Mouse (Mus musculus) liver, postnatal 0 days (tissue): ENCODE measurements around the gene Wbp1l. TPM values are rescaled to one million over a fixed set of nuclear protein-coding genes. Genes with fewer than 3 reads are reported as not detected.

ENCODE experiments used
- ATAC-seq: fragments of 200-750 bp; cut with Nextera tagmentation; 2 replicates; pipeline ENCODE4 v1.8.0; 2017; ENCODE audit warnings: mild to moderate bottlenecking, moderate library complexity
- DNase-seq: peaks from one replicate; pipeline ENCODE4 v3.0.0-alpha.2; 2016
- H3K27ac ChIP-seq: fragments of 300-500 bp; sonication (generic); 2 replicates; pipeline ENCODE4 v1.5.1; 2014; ENCODE audit warnings: antibody characterized with exemption, moderate library complexity, mild to moderate bottlenecking, low read depth
- H3K27me3 ChIP-seq: fragments of 300-500 bp; sonication (generic); 2 replicates; pipeline ENCODE4 v1.6.1; 2014; ENCODE audit warnings: low read length, control low read depth, mixed read lengths; ENCODE audit not compliant: insufficient read depth
- H3K36me3 ChIP-seq: fragments of 300-500 bp; sonication (generic); replicated peaks from 2 replicates; pipeline ENCODE4 v1.6.1; 2014; ENCODE audit warnings: mild to moderate bottlenecking, control low read depth, low read length, moderate library complexity, mixed read lengths; ENCODE audit not compliant: insufficient read depth
- H3K4me1 ChIP-seq: fragments of 300-500 bp; sonication (generic); 2 replicates; pipeline ENCODE4 v1.6.1; 2014; ENCODE audit warnings: antibody characterized with exemption, mild to moderate bottlenecking, control low read depth; ENCODE audit not compliant: insufficient read depth
- H3K4me2 ChIP-seq: fragments of 300-500 bp; sonication (generic); 2 replicates; pipeline ENCODE4 v1.6.1; 2014; ENCODE audit warnings: low read depth, mild to moderate bottlenecking, low read length, moderate library complexity, mixed read lengths
- H3K4me3 ChIP-seq: fragments of 300-500 bp; sonication (generic); 2 replicates; pipeline ENCODE4 v1.5.1; 2014; ENCODE audit warnings: low read depth, low read length
- H3K9ac ChIP-seq: fragments of 300-500 bp; sonication (generic); replicated peaks from 2 replicates; pipeline ENCODE4 v1.6.1; 2014; ENCODE audit warnings: mild to moderate bottlenecking, moderate library complexity
- H3K9me3 ChIP-seq: fragments of 300-500 bp; sonication (generic); 2 replicates; pipeline ENCODE4 v1.6.1; 2016; ENCODE audit warnings: mild to moderate bottlenecking, control low read depth, low read length, mixed read lengths
- CTCF ChIP-seq: sonication (generic); IDR thresholded peaks from 2 replicates; pipeline ENCODE4 v1.5.1; 2016; ENCODE audit warnings: antibody characterized with exemption, low read depth
- EP300 ChIP-seq: IDR thresholded peaks from 2 replicates; pipeline ENCODE4 v1.6.1; 2016; ENCODE audit warnings: antibody characterized with exemption, low read depth, mild to moderate bottlenecking
- WGBS: fragments of 180-500 bp; shearing (Covaris S2); extraction: QIAGEN DNeasy Blood & Tissue Kit; methylation state at CpG from one replicate; pipeline ENCODE4 v1.1.7; 2014; ENCODE audit not compliant: insufficient replicate concordance; 5-methylcytosine and 5-hydroxymethylcytosine counted together
- polyA plus RNA-seq: library from polyadenylated mRNA; unstranded; fragments of >200 nt; fragmentation: Nextera tagmentation; extraction: Ambion mirVana; gene quantifications from 2 replicates; pipeline ENCODE4 v1.2.1, GENCODE M21; 2015

Gene Wbp1l
- polyA plus RNA-seq, 1 experiment from 2014 or later, result 48.8 TPM

DNA sequence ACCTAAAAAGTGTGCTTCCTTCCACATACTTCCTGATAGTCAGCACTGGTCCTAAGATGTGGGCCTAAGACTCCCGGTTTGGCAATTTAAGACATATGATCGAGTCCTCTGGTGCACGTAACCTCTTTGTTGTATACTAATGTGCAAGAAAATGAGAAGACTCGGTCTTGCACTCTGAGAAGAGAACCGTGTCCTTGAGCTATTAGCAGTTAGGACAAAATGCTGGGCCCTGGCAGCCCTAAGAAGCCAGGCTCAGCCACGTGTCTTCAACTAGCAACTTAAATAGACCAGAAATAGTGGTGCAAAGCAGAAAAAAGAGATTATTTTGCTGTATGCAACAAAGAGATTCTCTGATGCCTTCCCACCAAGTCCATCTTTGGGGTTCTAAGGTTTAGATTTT, 63.9 kb downstream of the Wbp1l start:
- no peak overlapping the region for H3K4me3 ChIP-seq
- ATAC-seq (no peak), DNase-seq (no peak)
- H3K27ac ChIP-seq, result peak overlapping the region; percentile 35; the same call in 1 of the 2 replicates
- TF ChIP-seq EP300, result no peak
- TF ChIP-seq CTCF, result no peak
- H3K9ac ChIP-seq, result no peak overlapping the region
- no peaks in the 10 kb centered on the region for H3K9me3 ChIP-seq
- H3K4me1 ChIP-seq, result peaks cover 14% of the 10 kb centered on the region
- H3K36me3 ChIP-seq, result no peaks in the 10 kb centered on the region
- 70% methylated on average over 6 of the region's 6 CpGs for whole genome bisulfite sequencing
- H3K4me2 ChIP-seq, result no peak overlapping the region
- H3K27me3 ChIP-seq, result no peaks in the 10 kb centered on the region

- Histone ChIP-seq H3K4me1 (peaks cover 16% of the 10 kb centered on the region), H3K36me3 (no peaks in the 10 kb centered on the region), H3K9me3 (no peaks in the 10 kb centered on the region), H3K27ac (no peak overlapping the region), H3K4me2 (no peak overlapping the region), H3K4me3 (no peak overlapping the region), H3K9ac (no peak overlapping the region), H3K27me3 (no peaks in the 10 kb centered on the region)
- no peak for ATAC-seq
- WGBS, result 64% methylated on average over 7 of the region's 7 CpGs
- no peak for DNase-seq
- TF ChIP-seq CTCF, result no peak
- no peak for TF ChIP-seq EP300
Observed at GRCm38 (mm10) chr19:46665474-46665873, 66.6 kb downstream of the Wbp1l start.

DNA sequence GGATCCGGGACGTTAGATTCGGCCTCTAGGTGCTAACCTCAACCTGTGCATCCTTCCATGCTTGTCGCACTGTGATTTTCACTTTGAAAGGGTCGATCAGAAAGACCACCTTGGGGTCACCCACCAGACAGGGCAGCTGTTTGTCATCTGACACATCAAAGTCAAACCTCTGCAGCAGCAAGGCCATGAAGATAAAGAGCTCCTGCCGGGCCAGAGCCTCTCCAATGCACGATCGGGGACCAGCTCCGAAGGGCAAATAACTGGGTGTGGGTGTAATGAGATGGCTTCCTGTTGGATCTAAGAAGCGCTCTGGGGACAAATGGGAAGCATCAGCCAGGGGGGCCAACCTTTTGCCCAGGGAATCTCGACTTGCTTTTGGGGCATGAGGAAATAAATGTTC, 68.4 kb downstream of the Wbp1l start:
- Histone ChIP-seq H3K36me3 (no peaks in the 10 kb centered on the region), H3K4me1 (peaks cover 21% of the 10 kb centered on the region; the same call in 1 of the 2 replicates), H3K9ac (peak overlapping the region; percentile 18), H3K9me3 (no peaks in the 10 kb centered on the region), H3K4me2 (peak overlapping the region; percentile 36), H3K27me3 (no peaks in the 10 kb centered on the region), H3K4me3 (no peak overlapping the region), H3K27ac (peak overlapping the region; percentile 84)
- 45% methylated on average over 11 of the region's 11 CpGs for WGBS
- no peak for ATAC-seq
- DNase-seq, result no peak
- TF ChIP-seq CTCF, result no peak
- TF ChIP-seq EP300, result no peak

DNA sequence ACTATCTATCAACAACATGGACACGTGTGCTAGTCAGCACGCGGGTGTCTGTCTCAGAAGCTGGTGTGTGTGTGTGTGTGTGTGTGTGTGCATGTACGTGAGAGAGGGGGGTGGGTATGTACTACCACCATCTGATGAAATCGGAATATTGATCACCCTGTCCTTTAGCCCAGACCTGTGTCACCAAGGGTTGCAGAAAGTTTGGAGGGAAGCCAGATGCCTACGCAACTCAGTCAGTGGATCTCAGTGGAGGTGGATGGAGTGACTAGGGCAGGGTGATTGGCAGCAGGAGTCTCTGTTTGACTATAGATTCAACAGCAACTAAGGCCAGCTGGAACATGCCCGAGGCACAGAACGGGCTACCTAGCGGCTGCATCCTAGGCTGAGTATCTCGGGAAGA, 69.4 kb downstream of the Wbp1l start:
- H3K9me3 ChIP-seq, result no peaks in the 10 kb centered on the region
- ATAC-seq (peak; percentile 90), DNase-seq (peak; percentile 87)
- 65% methylated on average over 10 of the region's 10 CpGs for WGBS
- no peaks in the 10 kb centered on the region for H3K27me3 ChIP-seq
- H3K9ac ChIP-seq, result peak overlapping the region; percentile 42
- no peak for TF ChIP-seq CTCF
- peak; percentile 87 for TF ChIP-seq EP300
- peak overlapping the region; percentile 89 for H3K27ac ChIP-seq
- H3K36me3 ChIP-seq, result no peaks in the 10 kb centered on the region
- H3K4me3 ChIP-seq, result peak overlapping the region; percentile 19
- H3K4me1 ChIP-seq, result peaks cover 25% of the 10 kb centered on the region
- H3K4me2 ChIP-seq, result peak overlapping the region; percentile 63

DNA sequence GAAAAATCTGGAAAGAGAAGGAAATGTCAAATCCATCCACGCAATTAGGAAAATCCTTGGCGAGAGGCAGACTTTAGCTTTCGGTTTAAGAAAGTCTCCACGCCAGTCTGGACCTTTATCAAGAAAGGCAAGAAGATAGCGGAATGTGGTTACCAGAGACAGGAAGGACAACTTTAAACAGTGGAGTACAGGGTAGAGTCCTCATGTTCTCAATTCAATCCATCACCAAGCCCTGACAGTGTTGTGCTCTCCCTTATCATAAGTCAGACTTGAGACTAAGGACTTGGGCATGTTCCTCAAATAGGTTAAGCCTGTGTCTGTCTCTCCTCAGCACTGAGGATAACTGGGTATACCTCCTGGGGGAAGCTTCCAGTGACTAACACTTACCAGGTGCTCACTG, 70.9 kb downstream of the Wbp1l start:
- H3K9me3 ChIP-seq, result no peaks in the 10 kb centered on the region
- ATAC-seq (no peak), DNase-seq (no peak)
- peak overlapping the region; percentile 42; the same call in 1 of the 2 replicates for H3K9ac ChIP-seq
- no peaks in the 10 kb centered on the region for H3K36me3 ChIP-seq
- peak overlapping the region; percentile 63 for H3K4me2 ChIP-seq
- peak overlapping the region; percentile 89; the same call in 1 of the 2 replicates for H3K27ac ChIP-seq
- peak overlapping the region; percentile 19; the same call in 1 of the 2 replicates for H3K4me3 ChIP-seq
- H3K4me1 ChIP-seq, result peaks cover 25% of the 10 kb centered on the region
- TF ChIP-seq EP300 (no peak), CTCF (no peak)
- H3K27me3 ChIP-seq, result no peaks in the 10 kb centered on the region
- WGBS, result 39% methylated on average over 5 of the region's 5 CpGs

DNA sequence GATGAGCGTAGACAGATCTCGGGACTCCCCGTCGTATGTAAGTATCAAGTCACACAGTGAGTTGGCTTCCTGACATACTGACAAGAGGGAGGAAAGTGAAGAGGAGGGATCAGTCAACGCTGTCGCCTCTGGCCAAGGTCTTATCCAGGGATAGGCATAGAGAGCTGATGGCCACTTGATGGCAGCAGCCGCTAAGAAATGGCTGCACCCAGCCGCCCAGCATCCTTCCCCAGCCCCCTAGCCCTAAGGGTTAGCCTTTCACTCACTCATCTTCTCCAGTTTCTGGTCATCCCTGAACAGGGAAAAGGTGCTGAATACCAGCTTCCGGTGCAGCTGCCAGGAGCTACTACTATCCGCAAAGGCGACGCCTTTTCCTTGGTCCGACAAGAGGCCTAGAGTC, 71.8 kb downstream of the Wbp1l start:
- 0 out of 2 replicates have a peak, but pooled peaks have one; percentile 13 for ATAC-seq
- H3K27me3 ChIP-seq, result no peaks in the 10 kb centered on the region
- 29% methylated on average over 13 of the region's 13 CpGs for WGBS
- no peak overlapping the region for H3K27ac ChIP-seq
- no peak overlapping the region; the same call in 1 of the 2 replicates for H3K4me3 ChIP-seq
- no peaks in the 10 kb centered on the region for H3K36me3 ChIP-seq
- peaks cover 25% of the 10 kb centered on the region for H3K4me1 ChIP-seq
- H3K9ac ChIP-seq, result peak overlapping the region; percentile 26; the same call in 1 of the 2 replicates
- H3K9me3 ChIP-seq, result no peaks in the 10 kb centered on the region
- peak; percentile 71 for DNase-seq
- peak overlapping the region; percentile 63 for H3K4me2 ChIP-seq
- peak; percentile 86 for TF ChIP-seq CTCF
- TF ChIP-seq EP300, result no peak
